Mouse (Mus musculus) yolk sac, embryonic 10.5 days (tissue): Measurements from ENCODE around the gene Slc25a44.
A peak's percentile ranks its signal among the peaks of the same experiment; 100 is the strongest.
"Not testable (repeated sequence)": the region's sequence is repeated elsewhere in the genome, so short reads cannot be mapped to it uniquely, and the experiment has no call there.

Experiments used
- DNase-seq: peaks from one replicate; pipeline ENCODE4 v3.0.0-alpha.2; 2017; ENCODE audit warnings: low spot score

The Slc25a44 gene

GRCm38 (mm10) chr3:88412636-88413035, 12.3 kb downstream of the Slc25a44 start:
- no peak for DNase-seq

GRCm38 (mm10) chr3:88411681-88412080, 13.3 kb downstream of the Slc25a44 start:
- peak; percentile 64 for DNase-seq

- DNase-seq: peak; percentile 81
Measured at GRCm38 (mm10) chr3:88410645-88411031, 14.3 kb downstream of the Slc25a44 start.

GRCm38 (mm10) chr3:88409741-88410644, 14.9 kb downstream of the Slc25a44 start, which contains the start of gene Pmf1:
Gene Pmf1 (minus strand): TSS chr3:88410331.
- peak; percentile 97 for DNase-seq

GRCm38 (mm10) chr3:88408953-88409352, 16.0 kb downstream of the Slc25a44 start:
- no peak for DNase-seq

- no peak for DNase-seq
Measured at GRCm38 (mm10) chr3:88407529-88407928, 17.4 kb downstream of the Slc25a44 start.

GRCm38 (mm10) chr3:88407090-88407489, 17.8 kb downstream of the Slc25a44 start:
- peak; percentile 71 for DNase-seq

- DNase-seq: no peak
Measured at GRCm38 (mm10) chr3:88403522-88404230, 21.3 kb downstream of the Slc25a44 start.

- no peak for DNase-seq
Measured at GRCm38 (mm10) chr3:88398666-88399065, 26.3 kb downstream of the Slc25a44 start.

GRCm38 (mm10) chr3:88395742-88396141, 29.2 kb downstream of the Slc25a44 start:
- no peak for DNase-seq

- no peak for DNase-seq
Measured at GRCm38 (mm10) chr3:88395288-88395687, 29.7 kb downstream of the Slc25a44 start.

- DNase-seq: no peak
Measured at GRCm38 (mm10) chr3:88393776-88394375, 31.1 kb downstream of the Slc25a44 start.

- no peak for DNase-seq
Measured at GRCm38 (mm10) chr3:88384364-88384763, 40.6 kb downstream of the Slc25a44 start, which contains the start of gene Bglap. Gene Bglap (minus strand): TSS chr3:88384464.

- DNase-seq: not testable (repeated sequence)
Measured at GRCm38 (mm10) chr3:88382383-88382782, 42.6 kb downstream of the Slc25a44 start.

- not testable (repeated sequence) for DNase-seq
Measured at GRCm38 (mm10) chr3:88381389-88382315, 43.3 kb downstream of the Slc25a44 start.

GRCm38 (mm10) chr3:88378599-88378998, 46.3 kb downstream of the Slc25a44 start, which contains the start of gene Bglap2:
Gene Bglap2 (minus strand): TSS chr3:88378699.
- DNase-seq: not testable (repeated sequence)

- DNase-seq: not testable (repeated sequence)
Measured at GRCm38 (mm10) chr3:88376644-88377043, 48.3 kb downstream of the Slc25a44 start.

GRCm38 (mm10) chr3:88375750-88376626, 49.0 kb downstream of the Slc25a44 start:
- peak; percentile 28 for DNase-seq

- DNase-seq: not testable (repeated sequence)
Measured at GRCm38 (mm10) chr3:88372643-88373042, 52.3 kb downstream of the Slc25a44 start, which contains the start of gene Bglap3. Gene Bglap3 (minus strand): TSS chr3:88372743.

GRCm38 (mm10) chr3:88368511-88368910, 56.4 kb downstream of the Slc25a44 start:
- DNase-seq: not testable (repeated sequence)
